Mouse (Mus musculus): ENCODE results near the gene Sulf2. TPM values are rescaled to one million over a fixed set of nuclear protein-coding genes. Genes with fewer than 3 reads are reported as not detected.
A peak's percentile ranks its signal among the peaks of the same experiment; 100 is the strongest.

Sulf2 gene
- 118 and 123 TPM in 2 replicates for polyA plus RNA-seq (2015; fragmentation: Nextera tagmentation; extraction: Ambion mirVana)

- peak; percentile 84 for ATAC-seq (ENCODE audit: low FRiP score)
- Histone ChIP-seq H3K9me3 (replicated peaks) (no peaks in the 10 kb centered on the region), H3K36me3 (no peaks in the 10 kb centered on the region), H3K27ac (replicated peaks) (peak within 1 kb of the TSS; percentile 89), H3K4me2 (peak within 1 kb of the TSS; percentile 95), H3K9ac (replicated peaks) (peak within 1 kb of the TSS; percentile 69), H3K27me3 (replicated peaks) (peaks cover 6% of the 10 kb centered on the region; the same call in 1 of the 2 replicates), H3K4me1 (peaks cover 57% of the 10 kb centered on the region), H3K4me3 (replicated peaks) (peak within 1 kb of the TSS; percentile 60)
- 0% methylated on average over 23 of the region's 23 CpGs for WGBS
Observed at GRCm38 (mm10) chr2:166155454-166155815, at the start of gene Sulf2. Gene Sulf2, minus strand, starts transcription at chr2:166155663.

- H3K4me3 ChIP-seq (replicated peaks), result no peak overlapping the region
- H3K9me3 ChIP-seq (replicated peaks), result no peaks in the 10 kb centered on the region
- H3K9ac ChIP-seq (replicated peaks), result no peak overlapping the region
- H3K4me2 ChIP-seq, result no peak overlapping the region
- H3K27ac ChIP-seq (replicated peaks), result no peak overlapping the region
- 0 out of 2 replicates have a peak, but pooled peaks cover 4% of the 10 kb centered on the region for H3K4me1 ChIP-seq
- WGBS, result 90% methylated on average over 13 of the region's 13 CpGs
- no peaks in the 10 kb centered on the region for H3K36me3 ChIP-seq
- no peak for ATAC-seq (ENCODE audit: low FRiP score)
- peaks cover 4% of the 10 kb centered on the region for H3K27me3 ChIP-seq (replicated peaks)
Observed at GRCm38 (mm10) chr2:166204174-166204573, 48.7 kb upstream of the Sulf2 start.

- no peaks in the 10 kb centered on the region for H3K9me3 ChIP-seq (replicated peaks)
- no peak overlapping the region for H3K4me3 ChIP-seq (replicated peaks)
- 75% methylated on average over 12 of the region's 12 CpGs for WGBS
- no peaks in the 10 kb centered on the region for H3K36me3 ChIP-seq
- no peak overlapping the region for H3K9ac ChIP-seq (replicated peaks)
- peaks cover 6% of the 10 kb centered on the region for H3K27me3 ChIP-seq (replicated peaks)
- 0 out of 2 replicates have a peak, but pooled peaks cover 4% of the 10 kb centered on the region for H3K4me1 ChIP-seq
- no peak overlapping the region for H3K4me2 ChIP-seq
- no peak for ATAC-seq (ENCODE audit: low FRiP score)
- H3K27ac ChIP-seq (replicated peaks), result no peak overlapping the region
Observed at GRCm38 (mm10) chr2:166203647-166204046, 48.2 kb upstream of the Sulf2 start.

GRCm38 (mm10) chr2:166197964-166198363 is 42.5 kb upstream of the Sulf2 start:
- ATAC-seq (ENCODE audit: low FRiP score), result no peak
- no peak overlapping the region for H3K27ac ChIP-seq (replicated peaks)

GRCm38 (mm10) chr2:166197064-166197463 is 41.6 kb upstream of the Sulf2 start:
- Histone ChIP-seq H3K27ac (replicated peaks) (no peak overlapping the region), H3K36me3 (no peaks in the 10 kb centered on the region), H3K4me3 (replicated peaks) (no peak overlapping the region), H3K4me1 (peaks cover 14% of the 10 kb centered on the region; the same call in 1 of the 2 replicates), H3K27me3 (replicated peaks) (peaks cover 10% of the 10 kb centered on the region; the same call in 1 of the 2 replicates), H3K9me3 (replicated peaks) (no peaks in the 10 kb centered on the region), H3K9ac (replicated peaks) (no peak overlapping the region), H3K4me2 (no peak overlapping the region)
- ATAC-seq (ENCODE audit: low FRiP score), result no peak
- 75% methylated on average over 6 of the region's 6 CpGs for WGBS

More at GRCm38 (mm10) chr2:166197964-166198363, 42.5 kb upstream of the Sulf2 start:
- no peak overlapping the region for H3K9ac ChIP-seq (replicated peaks)
- no peaks in the 10 kb centered on the region for H3K9me3 ChIP-seq (replicated peaks)
- H3K4me2 ChIP-seq, result no peak overlapping the region
- no peaks in the 10 kb centered on the region for H3K36me3 ChIP-seq
- peaks cover 10% of the 10 kb centered on the region; the same call in 1 of the 2 replicates for H3K27me3 ChIP-seq (replicated peaks)
- peaks cover 14% of the 10 kb centered on the region; the same call in 1 of the 2 replicates for H3K4me1 ChIP-seq
- WGBS, result 49% methylated on average over 7 of the region's 7 CpGs
- no peak overlapping the region for H3K4me3 ChIP-seq (replicated peaks)

GRCm38 (mm10) chr2:166196080-166196786 is 40.8 kb upstream of the Sulf2 start:
- peaks cover 10% of the 10 kb centered on the region; the same call in 1 of the 2 replicates for H3K27me3 ChIP-seq (replicated peaks)
- ATAC-seq (ENCODE audit: low FRiP score), result no peak
- no peak overlapping the region for H3K4me3 ChIP-seq (replicated peaks)
- H3K4me2 ChIP-seq, result no peak overlapping the region
- WGBS, result 71% methylated on average over 13 of the region's 13 CpGs
- H3K36me3 ChIP-seq, result no peaks in the 10 kb centered on the region
- no peak overlapping the region for H3K9ac ChIP-seq (replicated peaks)
- H3K4me1 ChIP-seq, result peaks cover 14% of the 10 kb centered on the region; the same call in 1 of the 2 replicates
- H3K9me3 ChIP-seq (replicated peaks), result no peaks in the 10 kb centered on the region
- H3K27ac ChIP-seq (replicated peaks), result no peak overlapping the region

- no peak overlapping the region for H3K9ac ChIP-seq (replicated peaks)
- H3K27me3 ChIP-seq (replicated peaks), result peaks cover 10% of the 10 kb centered on the region; the same call in 1 of the 2 replicates
- 85% methylated on average over 6 of the region's 6 CpGs for WGBS
- peaks cover 20% of the 10 kb centered on the region; the same call in 1 of the 2 replicates for H3K4me1 ChIP-seq
- no peaks in the 10 kb centered on the region for H3K36me3 ChIP-seq
- no peak overlapping the region for H3K27ac ChIP-seq (replicated peaks)
- no peak for ATAC-seq (ENCODE audit: low FRiP score)
- no peak overlapping the region for H3K4me3 ChIP-seq (replicated peaks)
- H3K4me2 ChIP-seq, result no peak overlapping the region
- H3K9me3 ChIP-seq (replicated peaks), result no peaks in the 10 kb centered on the region
Observed at GRCm38 (mm10) chr2:166195041-166195440, 39.6 kb upstream of the Sulf2 start.

GRCm38 (mm10) chr2:166194112-166194758 is 38.8 kb upstream of the Sulf2 start:
- Histone ChIP-seq H3K27me3 (replicated peaks) (peaks cover 10% of the 10 kb centered on the region; the same call in 1 of the 2 replicates), H3K4me1 (peaks cover 20% of the 10 kb centered on the region; the same call in 1 of the 2 replicates), H3K27ac (replicated peaks) (no peak overlapping the region), H3K36me3 (no peaks in the 10 kb centered on the region), H3K4me3 (replicated peaks) (no peak overlapping the region), H3K9me3 (replicated peaks) (no peaks in the 10 kb centered on the region), H3K4me2 (no peak overlapping the region), H3K9ac (replicated peaks) (no peak overlapping the region)
- 72% methylated on average over 16 of the region's 16 CpGs for WGBS
- no peak for ATAC-seq (ENCODE audit: low FRiP score)

- no peak for ATAC-seq (ENCODE audit: low FRiP score)
- no peak overlapping the region for H3K27ac ChIP-seq (replicated peaks)
- no peak overlapping the region for H3K4me3 ChIP-seq (replicated peaks)
- no peaks in the 10 kb centered on the region for H3K36me3 ChIP-seq
- H3K27me3 ChIP-seq (replicated peaks), result peaks cover 7% of the 10 kb centered on the region; the same call in 1 of the 2 replicates
- no peaks in the 10 kb centered on the region for H3K9me3 ChIP-seq (replicated peaks)
- 89% methylated on average over 3 of the region's 3 CpGs for WGBS
- peaks cover 22% of the 10 kb centered on the region for H3K4me1 ChIP-seq
- H3K9ac ChIP-seq (replicated peaks), result no peak overlapping the region
- no peak overlapping the region for H3K4me2 ChIP-seq
Observed at GRCm38 (mm10) chr2:166193509-166193908, 38.0 kb upstream of the Sulf2 start.

GRCm38 (mm10) chr2:166190816-166191215 is 35.4 kb upstream of the Sulf2 start:
- H3K4me1 ChIP-seq, result peaks cover 25% of the 10 kb centered on the region
- no peak overlapping the region for H3K4me3 ChIP-seq (replicated peaks)
- no peak overlapping the region for H3K27ac ChIP-seq (replicated peaks)
- no peak overlapping the region for H3K9ac ChIP-seq (replicated peaks)
- H3K9me3 ChIP-seq (replicated peaks), result no peaks in the 10 kb centered on the region
- H3K36me3 ChIP-seq, result no peaks in the 10 kb centered on the region
- no peak overlapping the region for H3K4me2 ChIP-seq
- 59% methylated on average over 8 of the region's 8 CpGs for WGBS
- no peak for ATAC-seq (ENCODE audit: low FRiP score)
- H3K27me3 ChIP-seq (replicated peaks), result no peaks in the 10 kb centered on the region; the same call in 1 of the 2 replicates

GRCm38 (mm10) chr2:166189191-166189590 is 33.7 kb upstream of the Sulf2 start:
- WGBS, result 96% methylated on average over 11 of the region's 11 CpGs
- no peaks in the 10 kb centered on the region for H3K9me3 ChIP-seq (replicated peaks)

More at GRCm38 (mm10) chr2:166189191-166189590, 33.7 kb upstream of the Sulf2 start:
- H3K4me1 ChIP-seq, result peaks cover 22% of the 10 kb centered on the region
- no peak overlapping the region for H3K4me2 ChIP-seq
- no peaks in the 10 kb centered on the region for H3K36me3 ChIP-seq
- no peaks in the 10 kb centered on the region; the same call in 1 of the 2 replicates for H3K27me3 ChIP-seq (replicated peaks)
- H3K4me3 ChIP-seq (replicated peaks), result no peak overlapping the region
- no peak overlapping the region for H3K9ac ChIP-seq (replicated peaks)
- ATAC-seq (ENCODE audit: low FRiP score), result no peak
- no peak overlapping the region for H3K27ac ChIP-seq (replicated peaks)

Data from neural tube, embryonic 15.5 days (tissue).